Comparison of ENCODE assay signal across 7 mouse cellular contexts in the genomic region with DNA sequence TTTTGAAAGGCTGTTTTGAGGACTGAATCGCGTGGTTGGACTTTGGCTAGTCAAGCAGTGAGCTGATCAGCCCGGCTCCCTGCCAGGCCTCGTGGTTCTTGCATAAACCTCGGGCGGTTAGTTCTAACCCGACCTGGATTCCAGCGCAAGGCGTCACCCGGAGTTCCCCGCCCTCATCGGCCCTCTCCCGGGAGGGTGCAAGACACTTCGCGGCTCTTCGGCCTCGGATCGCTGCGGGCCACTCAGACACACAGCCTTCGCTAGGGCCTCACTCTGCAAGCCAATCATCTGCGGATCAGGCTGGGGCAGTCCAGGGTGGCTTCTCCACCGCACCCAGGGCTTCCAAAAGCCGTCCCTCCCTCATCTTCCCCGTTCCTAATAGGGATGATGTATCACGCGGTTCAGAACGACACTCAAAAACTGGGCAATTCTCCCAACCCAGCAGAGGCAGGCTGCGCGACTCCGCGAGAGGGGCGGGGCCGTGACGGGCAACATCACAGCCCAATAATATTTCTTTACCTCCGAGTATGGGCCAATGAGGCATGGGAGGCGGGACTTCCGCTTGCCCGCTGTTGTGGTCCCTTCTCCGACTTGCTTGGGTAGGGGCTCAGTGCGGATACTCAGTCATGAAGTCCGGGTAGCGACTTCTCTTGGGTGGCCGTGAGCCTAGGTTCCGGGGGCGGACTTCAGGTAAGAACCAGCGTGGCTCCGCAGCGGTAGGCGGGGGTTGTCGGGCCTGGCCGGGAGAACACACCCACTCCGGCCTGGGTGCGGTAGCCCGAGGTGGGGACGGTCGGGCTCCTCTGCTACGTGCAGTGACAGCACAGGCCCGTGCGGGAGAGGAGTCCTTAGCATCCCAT. TPM values are rescaled to one million over a fixed set of nuclear protein-coding genes. Genes with fewer than 3 reads are reported as not detected.
A peak's percentile ranks its signal among the peaks of the same experiment; 100 is the strongest.
DNase-seq lines count a peak whose midpoint lies in the region; ATAC-seq lines count a peak whose summit lies in the region.

A gene (plus strand): TSS at position 552 of the 860 bp plus-strand sequence.

- H3K36me3 ChIP-seq in intestine, embryonic 16.5 days (ENCODE audit: control insufficient read depth, insufficient read depth, low read length) = no peaks in the 10 kb centered on the region
- no peaks in the 10 kb centered on the region for H3K36me3 ChIP-seq in midbrain, embryonic 11.5 days (ENCODE audit: control insufficient read depth, insufficient read depth, low read length)

- WGBS in intestine, embryonic 16.5 days = under 1% methylated on average over 59 of the region's 59 CpGs
- WGBS in midbrain, embryonic 11.5 days = under 1% methylated on average over 59 of the region's 59 CpGs

- DNase-seq in adrenal gland, adult 8-10 months = peak; percentile 96
- peak; percentile 96 for DNase-seq in embryo, embryonic 9.5 days (ENCODE audit: extremely low spot score)
- DNase-seq in gastrocnemius, postnatal 4 days (ENCODE audit: low spot score in 2 of 2) = peak; percentile 90 to 96
- peak; percentile 98 for DNase-seq in left cerebral cortex, postnatal 36 days (ENCODE audit: low spot score in 2 of 2)
- DNase-seq in midbrain, embryonic 11.5 days (ENCODE audit: low spot score, missing footprints) = peak; percentile 99
- DNase-seq in skeletal muscle tissue, adult 2 months (ENCODE audit: low read depth, low spot score) = peak; percentile 95

- H3K27ac ChIP-seq in intestine, embryonic 16.5 days (ENCODE audit: low read length) = peak within 1 kb of the TSS; percentile 95
- H3K27ac ChIP-seq in midbrain, embryonic 11.5 days (ENCODE audit: low read depth, low read length) = peak within 1 kb of the TSS; percentile 86

- H3K27me3 ChIP-seq in intestine, embryonic 16.5 days (replicated peaks; ENCODE audit: control insufficient read depth, insufficient read depth, low read length) = no peaks in the 10 kb centered on the region
- H3K27me3 ChIP-seq in midbrain, embryonic 11.5 days (ENCODE audit: control insufficient read depth, insufficient read depth, low read length) = no peaks in the 10 kb centered on the region

- H3K9ac ChIP-seq in intestine, embryonic 16.5 days (ENCODE audit: low read depth, low read length) = peak within 1 kb of the TSS; percentile 85
- H3K9ac ChIP-seq in midbrain, embryonic 11.5 days (ENCODE audit: low read length) = peak within 1 kb of the TSS; percentile 73

- no peaks in the 10 kb centered on the region for H3K9me3 ChIP-seq in intestine, embryonic 16.5 days (ENCODE audit: control insufficient read depth, low read length)
- no peaks in the 10 kb centered on the region for H3K9me3 ChIP-seq in midbrain, embryonic 11.5 days (ENCODE audit: control insufficient read depth, low read length)

- peaks cover 4% of the 10 kb centered on the region; the same call in 1 of the 2 replicates for H3K4me1 ChIP-seq in intestine, embryonic 16.5 days (ENCODE audit: control insufficient read depth, insufficient read depth, low read length)
- peaks cover 9% of the 10 kb centered on the region for H3K4me1 ChIP-seq in midbrain, embryonic 11.5 days (ENCODE audit: control insufficient read depth, insufficient read depth, low read length)

- peak within 1 kb of the TSS; percentile 79 for H3K4me2 ChIP-seq in intestine, embryonic 16.5 days (ENCODE audit: low read depth, low read length)
- peak within 1 kb of the TSS; percentile 56 for H3K4me2 ChIP-seq in midbrain, embryonic 11.5 days

- H3K4me3 ChIP-seq in intestine, embryonic 16.5 days (ENCODE audit: low read length) = peak within 1 kb of the TSS; percentile 86
- H3K4me3 ChIP-seq in midbrain, embryonic 11.5 days (ENCODE audit: low read depth, low read length) = peak within 1 kb of the TSS; percentile 78

- ATAC-seq in intestine, embryonic 16.5 days = peak; percentile 100
- ATAC-seq in midbrain, embryonic 11.5 days (ENCODE audit: low FRiP score) = peak; percentile 100

- intact Hi-C loops in left cerebral cortex, postnatal 36 days (cut with DNase I) = loop anchor here (5.0 kb wide), 1 partner anchor 68 kb away; no protein-coding TSS in a partner anchor

RNA-seq across cellular contexts. Expression of the gene that starts here (rescaled TPM):
- 100 to 1,000 TPM; 103 to 123 (median 113) TPM for total RNA-seq in adrenal gland, adult 8-10 months (2022)
- 10 to 100 TPM; 37.9 to 42.9 TPM for total RNA-seq in gastrocnemius, postnatal 4 days (2021)
- polyA plus RNA-seq in intestine, embryonic 16.5 days (2015; fragmentation: Nextera tagmentation; extraction: Ambion mirVana) = 70.6 and 87.6 TPM in 2 replicates
- total RNA-seq in left cerebral cortex, postnatal 36 days (2021) = 10 to 100 TPM; 86.9 to 92.5 TPM
- polyA plus RNA-seq in midbrain, embryonic 11.5 days (2014; fragmentation: Nextera tagmentation; extraction: Ambion mirVana) = 59.4 and 62.6 TPM in 2 replicates

Comparison
In these comparisons a context has a peak if more than half of its experiments do, and no peak if none do; other contexts are left out.
1. Peak in every context shown above with its lines: DNase-seq, ATAC-seq, H3K4me3 ChIP-seq and H3K27ac ChIP-seq.